Mouse (Mus musculus): ENCODE results near the gene Ankub1. TPM values are rescaled to one million over a fixed set of nuclear protein-coding genes. Genes with fewer than 3 reads are reported as not detected.

The Ankub1 gene
- polyA plus RNA-seq, 1 experiment: 0.36 TPM

DNA sequence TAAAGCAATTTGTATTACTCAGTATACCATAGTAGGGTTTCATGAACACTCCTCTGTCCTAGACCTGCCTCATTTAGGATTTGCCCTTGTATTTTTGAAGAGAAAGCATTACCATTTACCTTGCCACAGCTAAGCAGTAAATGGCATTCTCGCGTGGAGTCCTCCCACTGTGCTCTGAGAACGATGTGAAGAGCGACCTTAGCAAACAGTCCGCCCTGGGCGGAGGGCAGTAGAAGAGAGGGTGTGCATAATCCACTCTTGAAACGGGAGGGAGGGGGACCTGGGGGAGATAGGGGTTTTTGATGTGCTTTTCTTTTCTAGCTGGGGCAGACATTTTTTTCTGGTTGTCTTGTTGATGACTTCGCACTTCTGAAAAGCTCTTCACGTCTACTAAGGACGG, 27.9 kb downstream of the Ankub1 start:
- H3K4me3 ChIP-seq (ENCODE audit: control insufficient read depth, low read depth, low read length): no peak overlapping the region
- TF ChIP-seq POLR2A (IDR thresholded peaks at IDR 0.05; ENCODE audit: control insufficient read depth, low read depth, low read length) (no peak), CTCF (IDR thresholded peaks at IDR 0.05; ENCODE audit: control insufficient read depth, insufficient read depth, insufficient replicate concordance, low read depth, low read length) (no peak)
- H3K27ac ChIP-seq (ENCODE audit: control insufficient read depth, insufficient read depth, low read depth, low read length): no peak overlapping the region
- no peaks in the 10 kb centered on the region for H3K36me3 ChIP-seq (ENCODE audit: control insufficient read depth, insufficient read depth, low read length)
- no peaks in the 10 kb centered on the region for H3K27me3 ChIP-seq (ENCODE audit: control insufficient read depth, insufficient read depth, low read length)
- peaks cover 4% of the 10 kb centered on the region for H3K4me1 ChIP-seq (ENCODE audit: control insufficient read depth, insufficient read depth, low read length)

DNA sequence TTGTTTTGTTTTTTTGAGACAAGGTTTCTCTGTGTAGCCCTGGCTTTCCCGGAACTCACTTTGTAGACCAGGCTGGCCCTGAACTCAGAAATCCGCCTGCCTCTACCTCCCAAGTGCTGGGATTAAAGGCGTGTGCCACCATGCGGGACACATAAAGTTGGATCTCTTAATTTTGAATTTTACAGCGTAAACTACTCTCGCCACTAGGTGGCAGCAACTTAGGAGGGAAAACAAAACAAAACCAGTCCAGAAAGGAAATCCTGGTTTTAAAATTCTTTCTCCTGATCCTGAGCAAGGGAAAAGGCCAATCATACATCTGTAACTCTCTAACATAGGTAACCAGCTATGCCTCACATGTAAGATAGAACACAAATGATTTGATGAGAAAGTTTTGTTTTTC, 28.9 kb downstream of the Ankub1 start:
- Histone ChIP-seq H3K4me1 (ENCODE audit: control insufficient read depth, insufficient read depth, low read length) (peaks cover 4% of the 10 kb centered on the region), H3K36me3 (ENCODE audit: control insufficient read depth, insufficient read depth, low read length) (no peaks in the 10 kb centered on the region), H3K27ac (ENCODE audit: control insufficient read depth, insufficient read depth, low read depth, low read length) (no peak overlapping the region), H3K27me3 (ENCODE audit: control insufficient read depth, insufficient read depth, low read length) (no peaks in the 10 kb centered on the region), H3K4me3 (ENCODE audit: control insufficient read depth, low read depth, low read length) (no peak overlapping the region)
- no peak for TF ChIP-seq CTCF (IDR thresholded peaks at IDR 0.05; ENCODE audit: control insufficient read depth, insufficient read depth, insufficient replicate concordance, low read depth, low read length)

DNA sequence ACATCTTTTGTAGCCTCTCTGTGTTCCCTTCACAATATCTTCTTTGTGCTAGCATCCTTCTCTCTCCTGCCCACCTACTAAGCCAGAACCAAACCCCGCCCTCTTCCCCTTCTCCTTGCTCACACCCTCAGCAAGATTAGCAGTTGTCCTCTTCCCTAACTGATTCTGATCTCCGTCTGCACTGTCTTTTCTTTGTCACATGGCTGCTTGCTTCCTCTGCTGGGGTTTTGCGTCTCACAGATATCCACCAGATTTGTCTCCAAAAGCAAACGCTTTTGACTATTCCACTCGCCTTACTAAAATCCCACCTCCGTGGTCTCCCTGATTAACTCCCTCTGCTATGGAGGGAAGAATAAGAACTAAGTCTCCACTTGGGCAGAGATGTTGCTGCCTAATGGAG, 34.0 kb downstream of the Ankub1 start:
- no peaks in the 10 kb centered on the region for H3K36me3 ChIP-seq (ENCODE audit: control insufficient read depth, insufficient read depth, low read length)
- H3K4me1 ChIP-seq (ENCODE audit: control insufficient read depth, insufficient read depth, low read length): no peaks in the 10 kb centered on the region
- TF ChIP-seq CTCF (IDR thresholded peaks at IDR 0.05; ENCODE audit: control insufficient read depth, insufficient read depth, insufficient replicate concordance, low read depth, low read length) (no peak), POLR2A (IDR thresholded peaks at IDR 0.05; ENCODE audit: control insufficient read depth, low read depth, low read length) (no peak)
- H3K4me3 ChIP-seq (ENCODE audit: control insufficient read depth, low read depth, low read length): no peak overlapping the region
- H3K27me3 ChIP-seq (ENCODE audit: control insufficient read depth, insufficient read depth, low read length): no peaks in the 10 kb centered on the region
- no peak overlapping the region for H3K27ac ChIP-seq (ENCODE audit: control insufficient read depth, insufficient read depth, low read depth, low read length)

DNA sequence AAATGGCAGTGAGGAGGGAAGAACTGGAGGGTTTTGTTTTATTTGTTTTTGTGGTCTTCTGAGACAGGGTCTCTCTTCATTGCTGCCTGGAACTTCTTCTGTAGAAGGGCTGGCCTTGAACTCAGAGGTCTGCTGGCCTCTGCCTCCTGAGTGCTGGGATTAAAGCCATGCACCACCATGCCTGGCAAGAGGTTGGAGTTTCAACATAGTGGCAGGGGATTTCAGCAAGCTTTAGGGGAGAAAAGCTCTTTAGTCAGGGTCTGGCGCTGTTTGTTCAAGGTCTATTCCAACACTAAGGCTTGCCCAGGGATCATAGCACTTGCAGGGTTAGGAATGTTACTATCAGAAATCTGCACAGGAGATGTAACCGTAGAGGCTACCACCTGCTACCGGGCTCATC, 39.0 kb downstream of the Ankub1 start:
- Histone ChIP-seq H3K27ac (ENCODE audit: control insufficient read depth, insufficient read depth, low read depth, low read length) (no peak overlapping the region), H3K4me1 (ENCODE audit: control insufficient read depth, insufficient read depth, low read length) (no peaks in the 10 kb centered on the region), H3K36me3 (ENCODE audit: control insufficient read depth, insufficient read depth, low read length) (no peaks in the 10 kb centered on the region; the same call in 1 of the 2 replicates), H3K27me3 (ENCODE audit: control insufficient read depth, insufficient read depth, low read length) (no peaks in the 10 kb centered on the region), H3K4me3 (ENCODE audit: control insufficient read depth, low read depth, low read length) (no peak overlapping the region)
- TF ChIP-seq POLR2A (IDR thresholded peaks at IDR 0.05; ENCODE audit: control insufficient read depth, low read depth, low read length): no peak
- TF ChIP-seq CTCF (IDR thresholded peaks at IDR 0.05; ENCODE audit: control insufficient read depth, insufficient read depth, insufficient replicate concordance, low read depth, low read length): no peak

DNA sequence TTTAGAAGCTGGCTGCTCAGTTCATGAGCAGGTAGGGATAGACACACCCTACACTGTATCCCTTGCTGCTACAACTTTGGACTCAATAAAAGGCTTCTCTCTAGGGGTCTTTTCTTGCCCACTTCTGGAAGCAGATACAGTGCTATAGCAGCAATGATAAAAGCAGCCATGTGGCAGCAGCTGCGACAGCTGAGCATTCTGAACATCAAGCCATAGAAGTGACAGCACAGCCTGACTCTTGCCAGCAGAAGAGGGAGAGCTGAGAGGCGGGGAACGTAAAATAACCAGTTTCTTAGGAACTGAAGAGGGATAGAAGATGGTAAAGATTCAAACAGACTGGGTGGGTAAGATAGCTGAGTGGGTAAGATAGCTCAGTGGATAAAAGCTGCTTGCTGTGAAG, 40.1 kb downstream of the Ankub1 start:
- H3K27me3 ChIP-seq (ENCODE audit: control insufficient read depth, insufficient read depth, low read length): no peaks in the 10 kb centered on the region
- H3K4me3 ChIP-seq (ENCODE audit: control insufficient read depth, low read depth, low read length): no peak overlapping the region
- TF ChIP-seq CTCF (IDR thresholded peaks at IDR 0.05; ENCODE audit: control insufficient read depth, insufficient read depth, insufficient replicate concordance, low read depth, low read length) (no peak), POLR2A (IDR thresholded peaks at IDR 0.05; ENCODE audit: control insufficient read depth, low read depth, low read length) (no peak)
- no peaks in the 10 kb centered on the region; the same call in 1 of the 2 replicates for H3K36me3 ChIP-seq (ENCODE audit: control insufficient read depth, insufficient read depth, low read length)
- no peak overlapping the region for H3K27ac ChIP-seq (ENCODE audit: control insufficient read depth, insufficient read depth, low read depth, low read length)
- H3K4me1 ChIP-seq (ENCODE audit: control insufficient read depth, insufficient read depth, low read length): no peaks in the 10 kb centered on the region

DNA sequence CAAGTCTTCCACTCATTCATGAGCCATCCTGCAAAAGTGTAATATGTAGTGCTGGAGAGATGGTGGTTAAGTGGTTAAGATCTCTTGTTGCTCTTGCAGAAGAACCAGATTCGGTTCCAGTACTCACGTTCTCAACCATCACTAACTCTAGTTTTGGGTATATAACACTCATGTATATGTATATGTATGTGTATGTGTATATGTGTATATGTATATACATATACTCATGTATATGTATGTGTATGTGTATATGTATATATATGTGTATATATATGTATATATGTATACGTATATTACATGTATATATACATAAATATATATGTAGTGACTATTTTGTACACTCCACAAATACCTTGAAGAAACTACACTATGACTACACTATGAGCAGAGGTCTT, 40.7 kb downstream of the Ankub1 start:
- no peaks in the 10 kb centered on the region for H3K4me1 ChIP-seq (ENCODE audit: control insufficient read depth, insufficient read depth, low read length)
- no peaks in the 10 kb centered on the region; the same call in 1 of the 2 replicates for H3K36me3 ChIP-seq (ENCODE audit: control insufficient read depth, insufficient read depth, low read length)
- TF ChIP-seq CTCF (IDR thresholded peaks at IDR 0.05; ENCODE audit: control insufficient read depth, insufficient read depth, insufficient replicate concordance, low read depth, low read length): no peak
- TF ChIP-seq POLR2A (IDR thresholded peaks at IDR 0.05; ENCODE audit: control insufficient read depth, low read depth, low read length): no peak
- no peaks in the 10 kb centered on the region for H3K27me3 ChIP-seq (ENCODE audit: control insufficient read depth, insufficient read depth, low read length)
- H3K4me3 ChIP-seq (ENCODE audit: control insufficient read depth, low read depth, low read length): peak overlapping the region; percentile 100; the same call in 1 of the 2 replicates
- no peak overlapping the region for H3K27ac ChIP-seq (ENCODE audit: control insufficient read depth, insufficient read depth, low read depth, low read length)

DNA sequence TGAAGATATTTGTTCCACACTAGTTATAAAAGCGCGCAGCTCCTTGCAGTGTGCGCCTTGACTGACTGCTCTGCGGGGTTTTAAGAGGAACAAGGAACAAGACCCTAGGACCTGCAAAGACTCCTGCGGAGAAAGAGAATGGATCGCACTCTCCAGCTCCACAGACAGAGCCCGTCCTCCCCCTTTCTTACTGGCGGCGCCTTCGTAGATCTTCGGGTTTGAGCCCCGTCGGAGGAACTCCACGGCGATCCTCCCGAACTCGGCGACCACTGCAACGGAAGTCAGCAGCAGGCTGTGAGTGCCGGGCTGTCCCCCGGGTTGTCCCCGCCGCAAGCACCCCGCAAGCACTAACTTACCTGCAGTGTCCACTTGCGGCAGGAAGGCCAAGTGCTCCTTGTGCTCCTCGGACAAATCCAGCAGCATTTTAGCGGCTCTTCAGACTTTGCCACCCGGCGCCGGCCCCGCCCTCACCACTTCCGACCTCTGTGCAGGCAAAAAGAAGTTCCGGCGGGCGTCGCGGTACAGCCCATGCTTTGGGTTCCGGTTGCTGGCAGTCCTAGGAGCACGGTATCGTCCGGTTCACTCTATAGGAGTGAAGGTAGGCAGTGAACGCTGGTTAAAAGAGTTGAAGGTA, 41.3 kb downstream of the Ankub1 start, which contains the start of gene Commd2:
Gene Commd2 (minus strand): TSS at position 485 of the 634 bp plus-strand sequence.
- H3K4me1 ChIP-seq (ENCODE audit: control insufficient read depth, insufficient read depth, low read length): no peaks in the 10 kb centered on the region
- H3K4me3 ChIP-seq (ENCODE audit: control insufficient read depth, low read depth, low read length): peak within 1 kb of the TSS; percentile 100
- H3K36me3 ChIP-seq (ENCODE audit: control insufficient read depth, insufficient read depth, low read length): no peaks in the 10 kb centered on the region; the same call in 1 of the 2 replicates
- no peaks in the 10 kb centered on the region for H3K27me3 ChIP-seq (ENCODE audit: control insufficient read depth, insufficient read depth, low read length)
- peak within 1 kb of the TSS; percentile 88 for H3K27ac ChIP-seq (ENCODE audit: control insufficient read depth, insufficient read depth, low read depth, low read length)
- peak; percentile 76 for TF ChIP-seq POLR2A (IDR thresholded peaks at IDR 0.05; ENCODE audit: control insufficient read depth, low read depth, low read length)
- no peak for TF ChIP-seq CTCF (IDR thresholded peaks at IDR 0.05; ENCODE audit: control insufficient read depth, insufficient read depth, insufficient replicate concordance, low read depth, low read length)

All from testis, adult 2 months (tissue).